Mouse (Mus musculus): ENCODE measurements at regions not wholly inside any gene's neighbourhood (a gene's known extent, or its start where the extent isn't known, plus 50 kb on each side); places are given as distances from the start of the nearest gene placed in this dataset.

DNA sequence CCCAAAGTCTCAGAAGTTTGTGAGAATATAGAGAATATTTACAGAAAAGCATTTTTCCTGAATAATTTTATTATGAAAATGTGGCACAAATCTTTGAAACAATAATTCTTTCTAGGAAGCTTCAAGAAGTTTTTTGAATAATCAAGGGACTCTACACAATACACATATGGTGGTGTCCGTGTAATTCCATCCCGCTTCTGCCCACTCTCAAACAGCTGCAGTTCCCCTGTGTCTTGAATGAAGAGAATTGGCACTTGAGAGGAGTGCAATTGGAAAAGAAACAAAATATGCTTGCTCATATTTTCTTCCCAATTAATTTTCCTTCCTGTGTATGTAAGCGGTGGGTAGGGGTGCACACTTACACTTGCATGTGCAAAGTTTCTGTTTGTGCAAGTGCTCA, 805.7 kb upstream of the Tbl1xr1 start:
- TF ChIP-seq CTCF (IDR thresholded peaks at IDR 0.05) (no peak), EP300 (IDR thresholded peaks at IDR 0.05) (no peak)
